Mouse (Mus musculus): ENCODE data around the gene Cpe.

- TF ChIP-seq CTCF (IDR thresholded peaks at IDR 0.05; ENCODE audit: low read depth) (no peak), EP300 (IDR thresholded peaks at IDR 0.05; ENCODE audit: low read depth) (no peak)
Observed at GRCm38 (mm10) chr8:64590456-64590855, 102.4 kb downstream of the Cpe start.

Data from liver, embryonic 14.5 days (tissue).